Mouse (Mus musculus) retina, embryonic 14.5 days (tissue): ENCODE results near the gene Mtln.
A peak's percentile ranks its signal among the peaks of the same experiment; 100 is the strongest.

Experiments
- DNase-seq: peaks from one replicate; pipeline ENCODE4 v3.0.0-alpha.2; 2015; ENCODE audit warnings: low spot score

Mtln gene

GRCm38 (mm10) chr2:127791919-127792603 lies at the start of gene Mtln:
Mtln (minus strand) TSS chr2:127792488.
- DNase-seq = peak; percentile 93

DNA sequence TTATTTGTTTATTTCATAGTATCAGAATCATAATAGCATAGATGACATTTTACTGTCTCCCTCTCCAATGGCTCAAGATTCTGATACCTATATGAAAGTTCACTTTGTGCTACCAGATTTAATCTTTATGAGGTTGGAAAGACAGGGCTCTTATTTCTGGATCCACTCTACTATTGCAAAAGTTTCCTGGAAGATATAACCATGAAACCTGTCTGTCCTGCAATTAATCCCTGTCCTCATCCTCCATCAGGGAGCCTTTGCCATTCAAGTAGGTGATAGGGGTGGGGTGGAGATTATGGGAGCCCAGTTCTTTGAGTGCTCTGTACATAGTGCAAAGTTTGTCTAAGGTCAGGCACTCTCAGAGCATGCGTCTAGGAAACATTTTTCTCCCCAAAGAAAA lies 49.1 kb upstream of the Mtln start:
- DNase-seq = no peak

DNA sequence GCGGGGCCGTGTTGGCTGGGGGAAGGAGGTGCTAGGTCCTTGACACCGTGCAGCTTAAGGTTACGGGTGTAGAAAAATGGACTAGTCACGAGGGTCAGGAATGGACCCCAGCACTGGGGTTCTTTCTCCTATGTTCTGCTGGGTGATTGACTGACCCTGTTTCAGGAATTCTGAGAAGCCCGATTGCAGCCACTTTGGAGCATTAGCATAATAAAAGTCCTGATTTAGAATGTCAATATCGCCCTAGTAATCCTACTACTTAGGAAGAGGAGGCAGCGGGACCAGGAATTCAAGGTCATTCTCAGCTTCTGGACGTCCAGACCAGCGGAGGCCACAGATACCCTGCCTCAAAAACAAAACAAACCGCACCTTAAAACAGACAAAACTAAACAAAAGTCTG lies 47.1 kb upstream of the Mtln start:
- DNase-seq = no peak

DNA sequence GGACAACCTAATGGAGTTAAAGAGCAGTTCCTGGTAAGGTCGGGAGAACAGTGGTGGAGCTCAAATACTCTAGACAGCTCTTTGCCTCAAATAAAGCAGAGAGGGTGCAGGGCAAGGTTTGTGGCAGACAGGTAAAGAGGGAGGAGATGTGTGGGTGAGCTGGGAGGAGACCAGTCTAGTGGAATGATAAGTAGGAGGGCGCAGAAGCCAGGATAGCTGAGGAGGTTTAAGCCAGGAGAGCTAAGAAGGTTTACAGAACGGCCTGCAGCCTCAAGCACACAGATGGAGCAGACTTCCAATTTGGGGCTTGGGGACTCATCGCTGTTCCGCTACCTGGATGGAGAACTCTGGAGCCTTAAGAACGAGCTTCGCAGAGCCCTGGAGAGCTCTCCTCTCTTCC lies 46.3 kb upstream of the Mtln start, which contains the start of gene Acoxl:
TSS of gene Acoxl (plus strand) at position 301 of the 400 bp plus-strand sequence.
- DNase-seq = no peak

DNA sequence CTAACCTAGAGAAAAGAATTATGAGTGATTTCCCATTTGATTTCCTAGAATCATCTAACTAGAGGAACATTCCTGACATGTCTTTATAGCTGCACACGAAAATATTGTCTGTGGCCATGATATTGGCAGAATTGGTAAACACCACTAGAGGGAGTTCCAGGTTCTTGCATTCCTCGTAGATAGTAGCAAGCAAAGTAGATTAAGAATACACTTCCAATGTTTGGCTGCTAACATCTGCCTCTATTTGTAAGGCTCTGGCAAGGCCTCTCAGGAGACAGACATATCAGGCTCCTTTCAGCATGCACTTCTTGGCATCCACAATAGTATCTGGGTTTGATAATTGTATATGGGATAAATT lies 40.5 kb upstream of the Mtln start:
- peak; percentile 66 for DNase-seq

DNA sequence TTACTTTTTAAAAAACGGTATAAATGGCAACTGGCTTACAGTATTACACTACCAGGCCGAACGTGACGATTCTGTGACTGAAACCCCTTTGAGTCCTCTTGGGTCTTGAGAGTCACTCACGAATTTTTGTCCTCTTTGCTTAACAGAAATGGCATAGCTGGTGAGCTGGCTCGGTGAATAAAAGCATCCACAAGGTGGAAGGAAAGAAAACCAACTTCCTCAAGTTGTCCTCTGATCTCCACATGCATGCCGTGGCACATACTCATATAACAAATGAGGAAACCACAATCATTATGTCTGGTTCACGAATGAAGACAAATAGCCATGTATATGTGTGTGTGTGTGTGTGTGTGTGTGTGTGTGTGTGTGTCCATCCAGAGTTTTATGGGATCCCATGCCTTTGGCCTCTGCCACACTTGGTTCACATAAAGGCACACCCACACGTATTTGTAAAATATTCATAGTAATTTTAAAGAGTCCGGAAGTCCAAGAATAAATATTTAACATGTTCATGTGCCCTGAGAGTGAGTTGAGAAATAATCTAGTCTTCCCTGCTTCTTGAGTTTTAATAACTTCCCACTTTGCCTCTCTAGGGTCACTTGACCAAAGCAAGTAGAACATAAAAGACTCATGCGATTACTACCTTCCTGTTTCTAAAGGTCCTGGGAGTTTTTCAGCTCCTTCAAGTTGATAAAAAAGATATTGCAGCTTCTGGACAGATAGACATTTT lies 40.0 kb upstream of the Mtln start:
- no peak for DNase-seq

DNA sequence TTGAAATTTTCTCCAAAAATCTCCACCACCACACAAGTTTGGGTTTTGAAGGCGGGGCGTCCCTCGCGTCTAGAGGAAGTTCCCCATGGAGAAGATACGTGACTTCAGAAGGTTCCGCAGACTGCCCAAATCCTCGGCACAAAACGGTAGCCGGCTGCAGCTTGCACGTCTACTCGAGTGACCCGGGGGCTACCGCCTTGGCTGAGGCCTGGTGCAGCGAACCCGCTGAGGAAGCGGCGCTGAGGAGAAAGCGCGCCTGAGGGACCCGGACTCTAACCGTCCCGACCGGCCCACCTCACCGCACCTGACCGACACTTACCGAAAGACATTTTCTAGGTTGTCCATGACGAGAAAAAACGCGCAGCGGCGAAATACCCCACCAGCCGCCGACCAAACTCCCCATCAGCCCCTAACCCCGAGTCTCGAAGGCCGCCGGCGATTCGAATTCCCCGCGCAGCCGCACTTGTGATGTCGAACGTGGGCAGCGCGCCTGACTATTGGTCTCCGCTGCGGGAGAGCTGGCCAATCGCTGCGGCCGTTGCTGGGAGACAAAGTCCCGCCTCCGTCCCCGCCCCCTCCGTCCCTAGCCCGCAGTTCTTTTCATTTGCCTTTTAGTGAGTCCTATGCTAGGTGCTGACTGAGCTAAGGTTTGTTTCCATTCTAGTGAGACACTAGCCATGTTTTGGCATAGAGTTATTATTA lies 39.3 kb upstream of the Mtln start, which contains the start of gene Bub1:
TSS of gene Bub1 (minus strand) at position 465 of the 702 bp plus-strand sequence.
- peak; percentile 97 for DNase-seq

DNA sequence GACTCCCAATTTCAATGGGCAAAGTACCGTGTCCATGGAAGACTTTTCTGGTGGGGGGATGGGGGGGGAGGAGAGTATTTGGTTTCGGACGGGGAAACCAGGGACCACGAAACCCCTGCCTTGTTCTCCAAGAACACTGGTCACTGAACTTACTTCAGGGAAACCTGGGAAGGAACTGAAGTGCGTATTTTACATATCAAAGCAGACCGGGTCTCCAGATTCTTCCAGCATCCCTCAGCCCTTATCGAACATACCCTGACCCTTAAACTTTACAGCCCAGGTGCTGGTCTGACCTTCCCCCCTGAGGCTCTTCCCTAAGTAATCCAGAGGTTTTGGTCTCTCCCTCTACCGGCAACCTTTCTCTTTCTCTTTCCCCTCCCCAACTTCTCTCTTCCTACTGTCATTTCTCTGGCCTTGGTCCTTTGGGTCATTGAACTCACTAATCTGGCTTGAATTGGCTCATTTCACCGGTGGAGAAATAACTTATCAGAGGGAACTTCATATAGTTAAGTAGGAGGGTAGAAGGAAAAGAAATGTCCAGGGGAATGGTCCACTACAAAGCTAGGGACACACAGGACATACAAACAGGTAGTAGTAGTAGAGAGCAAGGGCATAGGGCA lies 2.5 kb downstream of the Mtln start:
- DNase-seq = no peak

GRCm38 (mm10) chr2:127789138-127789537 lies 3.1 kb downstream of the Mtln start:
- DNase-seq = no peak

GRCm38 (mm10) chr2:127788440-127789116 lies 3.7 kb downstream of the Mtln start, which contains the start of gene Nphp1:
Nphp1 (minus strand) TSS chr2:127788897.
- DNase-seq = peak; percentile 92

GRCm38 (mm10) chr2:127787226-127787625 lies 5.1 kb downstream of the Mtln start:
- no peak for DNase-seq

- DNase-seq = no peak
Observed at GRCm38 (mm10) chr2:127778451-127778850, 13.8 kb downstream of the Mtln start.

- DNase-seq = no peak
Observed at GRCm38 (mm10) chr2:127775013-127775412, 17.3 kb downstream of the Mtln start.

GRCm38 (mm10) chr2:127774578-127774941 lies 17.7 kb downstream of the Mtln start:
- no peak for DNase-seq

DNA sequence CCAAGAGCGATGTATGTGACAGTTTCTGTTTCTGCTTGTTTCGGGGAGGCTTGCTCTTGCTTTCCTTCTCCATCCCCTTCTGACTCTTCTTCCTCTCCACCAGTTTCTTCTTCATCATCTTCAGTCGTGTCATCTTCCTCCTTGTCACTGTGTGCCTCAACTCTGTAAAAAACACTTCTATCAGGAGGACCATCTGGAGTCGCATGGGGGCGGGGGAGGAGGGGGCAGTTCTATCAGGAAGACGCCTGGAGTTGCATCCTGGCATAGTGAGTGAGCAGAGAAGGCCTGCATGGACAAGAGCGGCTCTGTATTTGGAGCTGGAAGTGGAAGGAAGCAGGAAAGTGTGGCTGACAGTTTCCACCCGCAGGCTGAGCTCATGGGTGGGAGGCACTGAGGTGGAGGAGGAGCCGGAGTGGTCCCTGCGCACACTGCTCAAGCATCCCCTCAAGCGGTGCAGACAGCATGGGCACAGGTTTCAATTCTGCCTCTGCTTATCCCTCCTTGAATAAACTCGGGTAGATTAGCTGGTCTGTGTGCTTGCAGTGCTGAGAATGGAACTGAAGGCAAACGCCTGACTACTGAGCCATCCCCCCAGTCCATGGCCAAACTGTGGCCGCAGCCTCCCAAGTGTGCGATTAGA lies 18.2 kb downstream of the Mtln start:
- no peak for DNase-seq

GRCm38 (mm10) chr2:127761587-127761986 lies 30.7 kb downstream of the Mtln start:
- DNase-seq = no peak

DNA sequence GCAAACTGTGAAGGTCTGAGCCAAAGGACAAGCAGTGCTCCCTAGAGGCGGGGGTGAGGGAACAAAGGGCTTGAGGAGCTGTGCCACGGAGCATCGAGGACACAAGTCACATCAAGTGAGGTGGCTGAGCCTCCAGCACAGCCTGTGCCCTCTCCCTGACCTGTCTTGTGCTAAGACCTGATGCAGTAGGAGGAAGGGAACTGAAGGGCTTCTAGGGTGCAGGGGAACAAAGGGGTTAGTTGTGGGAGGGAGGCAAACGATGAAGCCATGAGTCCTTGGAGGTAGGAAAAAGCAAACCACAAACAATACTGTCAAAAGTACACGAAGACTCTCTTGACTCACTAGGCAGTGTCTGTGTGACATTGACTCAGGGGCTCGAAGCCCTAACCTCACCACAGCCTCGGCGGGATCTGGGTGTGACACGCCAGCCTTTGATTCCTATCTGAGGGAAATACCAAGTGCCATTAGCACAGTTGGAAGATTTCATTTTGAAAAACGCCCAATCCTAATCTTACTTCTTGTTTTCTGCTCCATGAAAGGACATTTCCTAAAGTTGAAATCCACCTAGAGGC lies 31.8 kb downstream of the Mtln start:
- DNase-seq = no peak

- no peak for DNase-seq
Observed at GRCm38 (mm10) chr2:127760014-127760413, 32.3 kb downstream of the Mtln start.

DNA sequence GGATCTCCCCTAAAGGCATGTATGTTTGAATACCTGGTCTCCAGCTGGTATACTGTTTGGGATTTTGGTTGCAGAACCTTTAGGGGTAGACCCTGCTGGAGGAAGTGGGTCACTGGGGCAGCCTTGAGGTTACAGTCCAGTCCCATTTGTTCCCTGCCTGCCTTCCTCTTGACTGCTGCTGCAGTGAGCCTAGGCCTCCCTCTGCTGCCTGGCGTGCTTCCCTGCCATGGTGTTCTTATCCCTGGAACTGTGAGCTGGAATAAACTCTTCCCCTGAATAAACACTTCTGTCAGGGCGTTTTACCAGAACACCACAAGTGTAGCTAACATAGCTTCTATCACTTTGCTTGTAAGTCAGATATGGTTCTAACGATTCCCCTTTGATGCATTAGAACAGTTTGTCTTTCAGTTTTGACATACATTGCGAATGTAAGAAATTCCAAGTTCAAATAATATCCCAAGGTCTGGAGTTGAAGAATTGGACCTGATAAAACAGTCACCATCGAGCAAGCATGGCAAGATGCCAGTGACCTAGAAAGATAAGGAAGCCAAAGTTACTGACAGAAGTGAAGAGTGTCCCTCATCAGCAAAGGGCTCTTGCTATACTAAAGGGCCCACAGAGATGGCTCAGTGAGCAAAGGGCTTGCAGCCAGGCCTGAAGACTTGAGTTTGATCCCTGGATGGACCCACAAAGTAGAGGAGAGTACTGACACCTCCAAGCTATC lies 33.0 kb downstream of the Mtln start:
- DNase-seq = no peak

DNA sequence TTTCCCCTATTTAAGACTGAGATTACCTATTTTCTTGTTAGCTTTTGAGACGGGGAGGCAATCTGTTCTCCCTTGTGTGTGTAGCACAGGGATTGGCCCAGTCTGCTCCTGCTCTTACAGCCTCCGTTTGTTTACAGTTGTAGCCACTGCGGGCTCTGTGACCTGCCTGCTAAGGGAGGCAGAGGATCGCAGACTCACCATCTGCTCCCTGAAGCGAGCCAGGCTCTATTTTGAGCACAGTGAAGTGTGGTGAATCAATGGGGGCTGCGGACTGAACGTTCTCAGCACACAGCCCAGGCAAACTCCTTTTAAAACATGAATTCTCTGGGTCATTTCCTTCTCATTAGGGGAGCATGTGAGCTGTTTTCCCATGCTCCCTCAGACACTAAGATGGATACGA lies 35.1 kb downstream of the Mtln start:
- DNase-seq = peak; percentile 18
